Mouse (Mus musculus) liver, postnatal 0 days (tissue): ENCODE results near the gene Acad12. TPM values are rescaled to one million over a fixed set of nuclear protein-coding genes. Genes with fewer than 3 reads are reported as not detected.
"Not testable (repeated sequence)": the region's sequence is repeated elsewhere in the genome, so short reads cannot be mapped to it uniquely, and the experiment has no call there.

ENCODE experiments used
- ATAC-seq: fragments of 200-750 bp; cut with Nextera tagmentation; 2 replicates; pipeline ENCODE4 v1.8.0; 2017; ENCODE audit warnings: mild to moderate bottlenecking, moderate library complexity
- DNase-seq: peaks from one replicate; pipeline ENCODE4 v3.0.0-alpha.2; 2016
- H3K27ac ChIP-seq: fragments of 300-500 bp; sonication (generic); 2 replicates; pipeline ENCODE4 v1.5.1; 2014; ENCODE audit warnings: antibody characterized with exemption, moderate library complexity, mild to moderate bottlenecking, low read depth
- H3K27me3 ChIP-seq: fragments of 300-500 bp; sonication (generic); 2 replicates; pipeline ENCODE4 v1.6.1; 2014; ENCODE audit warnings: low read length, control low read depth, mixed read lengths; ENCODE audit not compliant: insufficient read depth
- H3K36me3 ChIP-seq: fragments of 300-500 bp; sonication (generic); replicated peaks from 2 replicates; pipeline ENCODE4 v1.6.1; 2014; ENCODE audit warnings: mild to moderate bottlenecking, control low read depth, low read length, moderate library complexity, mixed read lengths; ENCODE audit not compliant: insufficient read depth
- H3K4me1 ChIP-seq: fragments of 300-500 bp; sonication (generic); 2 replicates; pipeline ENCODE4 v1.6.1; 2014; ENCODE audit warnings: antibody characterized with exemption, mild to moderate bottlenecking, control low read depth; ENCODE audit not compliant: insufficient read depth
- H3K4me2 ChIP-seq: fragments of 300-500 bp; sonication (generic); 2 replicates; pipeline ENCODE4 v1.6.1; 2014; ENCODE audit warnings: low read depth, mild to moderate bottlenecking, low read length, moderate library complexity, mixed read lengths
- H3K4me3 ChIP-seq: fragments of 300-500 bp; sonication (generic); 2 replicates; pipeline ENCODE4 v1.5.1; 2014; ENCODE audit warnings: low read depth, low read length
- H3K9ac ChIP-seq: fragments of 300-500 bp; sonication (generic); replicated peaks from 2 replicates; pipeline ENCODE4 v1.6.1; 2014; ENCODE audit warnings: mild to moderate bottlenecking, moderate library complexity
- H3K9me3 ChIP-seq: fragments of 300-500 bp; sonication (generic); 2 replicates; pipeline ENCODE4 v1.6.1; 2016; ENCODE audit warnings: mild to moderate bottlenecking, control low read depth, low read length, mixed read lengths
- CTCF ChIP-seq: sonication (generic); IDR thresholded peaks from 2 replicates; pipeline ENCODE4 v1.5.1; 2016; ENCODE audit warnings: antibody characterized with exemption, low read depth
- EP300 ChIP-seq: IDR thresholded peaks from 2 replicates; pipeline ENCODE4 v1.6.1; 2016; ENCODE audit warnings: antibody characterized with exemption, low read depth, mild to moderate bottlenecking
- WGBS: fragments of 180-500 bp; shearing (Covaris S2); extraction: QIAGEN DNeasy Blood & Tissue Kit; methylation state at CpG from one replicate; pipeline ENCODE4 v1.1.7; 2014; ENCODE audit not compliant: insufficient replicate concordance; 5-methylcytosine and 5-hydroxymethylcytosine counted together
- polyA plus RNA-seq: library from polyadenylated mRNA; unstranded; fragments of >200 nt; fragmentation: Nextera tagmentation; extraction: Ambion mirVana; gene quantifications from 2 replicates; pipeline ENCODE4 v1.2.1, GENCODE M21; 2015

The Acad12 gene
- polyA plus RNA-seq, 1 experiment from 2014 or later = 1.6 TPM

DNA sequence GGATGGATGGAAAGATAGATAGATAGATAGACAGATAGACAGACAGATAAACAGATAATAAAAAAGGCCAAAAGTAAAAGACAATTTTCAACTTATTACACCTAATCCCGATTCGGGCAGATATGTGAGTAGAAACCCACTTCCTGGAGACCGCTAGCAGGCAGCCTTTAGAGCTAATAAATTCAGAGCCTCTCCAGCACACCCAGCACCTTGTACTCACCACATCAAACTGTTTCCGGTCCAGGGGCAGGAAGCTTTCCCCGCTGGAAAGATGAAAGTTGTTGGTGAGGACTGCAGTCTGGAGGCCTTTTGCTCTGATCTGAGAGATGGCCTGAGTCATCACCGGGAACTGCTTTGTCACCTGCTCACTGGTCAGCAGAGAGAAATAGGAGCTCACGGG, 30.4 kb upstream of the Acad12 start:
- no peaks in the 10 kb centered on the region for H3K27me3 ChIP-seq
- H3K9ac ChIP-seq = no peak overlapping the region
- DNase-seq = no peak
- no peaks in the 10 kb centered on the region for H3K4me1 ChIP-seq
- H3K27ac ChIP-seq = no peak overlapping the region
- H3K4me2 ChIP-seq = no peak overlapping the region
- TF ChIP-seq CTCF (no peak), EP300 (no peak)
- 69% methylated on average over 7 of the region's 7 CpGs for WGBS
- no peak for ATAC-seq
- H3K36me3 ChIP-seq = peaks cover 17% of the 10 kb centered on the region; the same call in 1 of the 2 replicates
- H3K9me3 ChIP-seq = no peaks in the 10 kb centered on the region
- H3K4me3 ChIP-seq = no peak overlapping the region

DNA sequence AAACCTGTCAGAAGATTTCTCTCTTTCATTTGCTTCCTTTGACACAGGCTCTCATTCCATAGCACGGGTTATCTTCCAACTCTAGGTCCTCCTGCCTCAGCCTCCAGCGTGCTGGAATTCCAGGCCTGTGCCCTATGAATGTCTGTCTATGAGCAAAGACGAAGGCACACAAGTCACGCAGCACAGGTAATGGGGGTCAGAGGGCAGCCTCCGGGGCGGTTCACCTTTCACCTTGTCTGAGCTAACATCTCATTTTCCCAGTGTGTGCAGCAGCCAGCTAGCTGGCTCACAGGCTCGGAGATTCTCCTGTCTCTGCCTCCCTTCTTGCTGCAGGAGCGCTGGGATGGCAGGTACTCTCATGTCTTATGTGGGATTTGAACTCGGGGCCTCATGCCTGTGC, 20.9 kb upstream of the Acad12 start:
- WGBS = 80% methylated on average over 9 of the region's 9 CpGs
- Histone ChIP-seq H3K27me3 (no peaks in the 10 kb centered on the region), H3K27ac (no peak overlapping the region), H3K4me2 (no peak overlapping the region), H3K4me1 (no peaks in the 10 kb centered on the region), H3K36me3 (peaks cover 5% of the 10 kb centered on the region; the same call in 1 of the 2 replicates), H3K9me3 (no peaks in the 10 kb centered on the region), H3K9ac (no peak overlapping the region), H3K4me3 (no peak overlapping the region)
- ATAC-seq (no peak), DNase-seq (no peak)
- TF ChIP-seq CTCF (no peak), EP300 (no peak)

DNA sequence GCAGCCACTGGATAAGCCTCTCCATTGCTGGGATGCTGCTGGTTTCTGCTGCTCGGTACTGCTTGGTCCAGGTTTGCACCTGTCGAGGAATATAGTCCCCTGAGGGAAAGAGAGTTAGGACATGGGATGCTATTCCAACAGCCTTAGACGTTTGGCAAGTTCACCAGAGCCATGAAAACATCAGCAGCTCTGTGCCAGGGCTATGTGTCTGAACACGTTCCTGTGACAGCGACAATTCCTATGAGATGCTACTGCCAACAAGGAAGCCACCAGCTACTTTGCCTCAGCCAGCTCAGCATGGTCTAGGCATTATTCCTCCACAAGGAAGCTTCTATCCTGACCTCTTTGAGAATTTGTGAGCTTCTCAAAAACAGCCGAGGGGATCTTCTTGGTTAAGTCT, 18.6 kb upstream of the Acad12 start:
- DNase-seq (no peak), ATAC-seq (no peak)
- 78% methylated on average over 6 of the region's 6 CpGs for WGBS
- no peak overlapping the region for H3K4me2 ChIP-seq
- TF ChIP-seq CTCF = no peak
- TF ChIP-seq EP300 = no peak
- peaks cover 1% of the 10 kb centered on the region; the same call in 1 of the 2 replicates for H3K36me3 ChIP-seq
- H3K9ac ChIP-seq = no peak overlapping the region
- H3K4me1 ChIP-seq = no peaks in the 10 kb centered on the region
- H3K27ac ChIP-seq = no peak overlapping the region
- no peaks in the 10 kb centered on the region for H3K27me3 ChIP-seq
- no peak overlapping the region for H3K4me3 ChIP-seq
- H3K9me3 ChIP-seq = no peaks in the 10 kb centered on the region

DNA sequence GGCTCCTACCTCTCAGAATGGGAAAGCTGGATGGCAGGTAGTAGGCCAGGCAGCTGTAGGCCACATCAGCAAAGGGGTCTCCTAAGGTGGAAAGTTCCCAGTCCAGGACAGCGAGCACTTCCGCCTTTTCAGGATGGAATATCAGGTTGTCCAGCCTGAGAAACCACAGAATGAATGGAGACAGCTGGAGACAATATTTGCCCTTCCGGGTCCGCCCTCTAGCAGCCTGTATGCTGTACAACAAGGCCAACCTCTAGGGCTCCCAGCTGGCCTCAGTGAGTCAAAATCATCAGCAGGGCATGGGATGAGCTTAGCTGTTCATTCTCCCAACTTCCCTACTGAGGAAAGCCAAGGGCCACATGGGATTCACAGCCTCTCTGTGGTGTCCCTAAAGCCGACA, 15.9 kb upstream of the Acad12 start:
- no peak for ATAC-seq
- 83% methylated on average over 5 of the region's 5 CpGs for WGBS
- no peak for DNase-seq
- Histone ChIP-seq H3K4me1 (no peaks in the 10 kb centered on the region), H3K9me3 (no peaks in the 10 kb centered on the region), H3K9ac (no peak overlapping the region), H3K27ac (no peak overlapping the region), H3K36me3 (no peaks in the 10 kb centered on the region), H3K4me2 (no peak overlapping the region), H3K27me3 (no peaks in the 10 kb centered on the region), H3K4me3 (no peak overlapping the region)
- TF ChIP-seq EP300 (no peak), CTCF (no peak)

DNA sequence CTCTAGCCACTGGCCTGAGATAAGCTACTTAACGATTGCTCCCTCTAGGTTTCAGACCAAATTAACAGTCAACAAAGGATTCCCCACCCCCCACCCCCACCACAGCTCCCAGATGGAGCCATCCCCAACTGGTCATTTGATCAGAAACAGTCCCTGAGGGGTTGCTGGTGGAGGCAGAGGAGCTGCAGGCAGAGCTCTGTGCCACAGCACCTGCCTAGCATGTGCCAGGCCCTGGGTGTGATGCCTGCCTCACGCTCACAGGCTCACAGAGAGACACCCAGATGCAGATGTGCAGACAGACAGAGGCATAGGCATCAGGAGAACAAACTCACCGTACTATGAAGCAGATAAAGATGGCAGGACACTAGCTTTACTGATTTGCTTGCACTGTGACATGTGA, 14.1 kb upstream of the Acad12 start:
- Histone ChIP-seq H3K4me2 (no peak overlapping the region), H3K4me3 (no peak overlapping the region), H3K9me3 (no peaks in the 10 kb centered on the region), H3K4me1 (no peaks in the 10 kb centered on the region), H3K27me3 (no peaks in the 10 kb centered on the region), H3K36me3 (no peaks in the 10 kb centered on the region), H3K27ac (no peak overlapping the region), H3K9ac (no peak overlapping the region)
- TF ChIP-seq EP300 = no peak
- no peak for TF ChIP-seq CTCF
- ATAC-seq (no peak), DNase-seq (no peak)
- WGBS = 51% methylated on average over 3 of the region's 3 CpGs

DNA sequence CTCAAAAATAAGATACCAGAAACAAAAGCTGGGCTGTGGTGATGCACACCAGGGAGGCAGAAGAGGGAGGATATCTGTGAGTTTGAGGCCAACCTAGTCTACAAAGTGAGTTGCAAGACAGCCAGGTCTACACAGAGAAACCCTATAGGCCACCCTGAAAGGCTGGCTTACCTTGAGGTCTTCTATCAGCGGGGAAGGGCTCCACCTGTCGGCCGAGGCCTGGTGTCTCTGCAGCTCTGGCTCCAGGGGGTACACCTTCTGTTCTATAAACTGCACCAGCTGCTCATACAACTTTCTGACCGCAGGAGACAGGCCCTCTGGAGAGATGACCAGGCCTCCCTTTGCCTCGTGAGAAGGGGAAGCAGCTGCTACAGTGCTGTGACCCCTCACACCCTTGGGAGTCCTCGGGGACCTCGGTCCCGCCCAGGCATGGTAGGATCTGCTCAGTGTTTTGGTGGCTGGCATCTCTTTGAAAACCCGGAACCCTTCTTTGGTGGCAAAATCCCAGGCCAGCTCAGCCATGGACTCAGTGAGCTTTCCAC, 12.4 kb upstream of the Acad12 start:
- WGBS = 68% methylated on average over 7 of the region's 9 CpGs
- H3K9me3 ChIP-seq, H3K27ac ChIP-seq, ATAC-seq, H3K27me3 ChIP-seq, H3K4me3 ChIP-seq, DNase-seq, H3K9ac ChIP-seq, H3K4me1 ChIP-seq, H3K4me2 ChIP-seq, H3K36me3 ChIP-seq: not testable (repeated sequence)
- TF ChIP-seq CTCF = peak; percentile 23

DNA sequence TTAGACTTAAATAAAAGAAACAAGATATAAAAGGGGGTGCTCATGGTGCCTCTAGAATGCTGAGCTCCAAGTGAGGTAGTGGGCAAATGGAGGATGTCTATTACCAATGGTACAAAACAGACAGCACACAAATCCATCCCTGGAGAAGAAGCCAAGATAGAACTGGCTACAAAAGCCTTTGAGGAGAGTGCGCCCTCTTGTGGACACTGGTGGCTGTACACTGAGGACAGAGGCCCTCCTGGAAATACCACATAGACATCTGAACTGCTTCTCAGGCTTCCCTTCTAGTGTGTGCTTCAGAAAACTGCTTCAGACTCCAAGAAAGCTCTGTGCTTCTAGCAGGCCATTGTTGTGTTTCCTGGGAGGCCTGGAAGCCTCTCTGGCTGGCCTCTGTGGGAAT, 9.1 kb upstream of the Acad12 start:
- DNase-seq (peak; percentile 83), ATAC-seq (peak; percentile 55)
- Histone ChIP-seq H3K27ac (no peak overlapping the region), H3K4me2 (no peak overlapping the region), H3K4me1 (no peaks in the 10 kb centered on the region), H3K36me3 (no peaks in the 10 kb centered on the region), H3K27me3 (no peaks in the 10 kb centered on the region), H3K9ac (no peak overlapping the region), H3K4me3 (no peak overlapping the region), H3K9me3 (no peaks in the 10 kb centered on the region)
- 0% methylated on average over 1 of the region's 1 CpGs for WGBS
- TF ChIP-seq EP300 (no peak), CTCF (peak; percentile 95)
